Mouse (Mus musculus): ENCODE results near the gene C1ql4. TPM values are rescaled to one million over a fixed set of nuclear protein-coding genes. Genes with fewer than 3 reads are reported as not detected.

C1ql4 gene
- polyA plus RNA-seq, 1 experiment = not detected

GRCm38 (mm10) chr15:99093291-99094258, 6.0 kb upstream of the C1ql4 start:
- Histone ChIP-seq H3K27ac (ENCODE audit: insufficient read depth, low read length) (no peak overlapping the region), H3K4me3 (ENCODE audit: insufficient read depth, low read length) (peak overlapping the region; percentile 17; the same call in 1 of the 2 replicates), H3K4me1 (ENCODE audit: control insufficient read depth, insufficient read depth, low read length) (no peaks in the 10 kb centered on the region)
- TF ChIP-seq POLR2A (IDR thresholded peaks at IDR 0.05; ENCODE audit: extremely low read depth, insufficient read depth, low read length) = no peak
- peak; percentile 34 for TF ChIP-seq CTCF (IDR thresholded peaks at IDR 0.05; ENCODE audit: extremely low read depth, insufficient read depth, low read length)

GRCm38 (mm10) chr15:99092870-99093269, 5.3 kb upstream of the C1ql4 start, which contains the start of gene Dnajc22:
Gene Dnajc22 (plus strand): TSS chr15:99093170.
- Histone ChIP-seq H3K4me1 (ENCODE audit: control insufficient read depth, insufficient read depth, low read length) (no peaks in the 10 kb centered on the region), H3K27ac (ENCODE audit: insufficient read depth, low read length) (no peak within 1 kb of the TSS), H3K4me3 (ENCODE audit: insufficient read depth, low read length) (peak within 1 kb of the TSS; percentile 17; the same call in 1 of the 2 replicates)
- TF ChIP-seq CTCF (IDR thresholded peaks at IDR 0.05; ENCODE audit: extremely low read depth, insufficient read depth, low read length) = no peak
- no peak for TF ChIP-seq POLR2A (IDR thresholded peaks at IDR 0.05; ENCODE audit: extremely low read depth, insufficient read depth, low read length)

- no peak overlapping the region for H3K27ac ChIP-seq (ENCODE audit: insufficient read depth, low read length)
- H3K4me3 ChIP-seq (ENCODE audit: insufficient read depth, low read length) = no peak overlapping the region
- no peaks in the 10 kb centered on the region for H3K4me1 ChIP-seq (ENCODE audit: control insufficient read depth, insufficient read depth, low read length)
- TF ChIP-seq POLR2A (IDR thresholded peaks at IDR 0.05; ENCODE audit: extremely low read depth, insufficient read depth, low read length) (no peak), CTCF (IDR thresholded peaks at IDR 0.05; ENCODE audit: extremely low read depth, insufficient read depth, low read length) (no peak)
These were observed 1.5 kb upstream of the C1ql4 start for GRCm38 (mm10) chr15:99089069-99089468.

- no peak overlapping the region for H3K27ac ChIP-seq (ENCODE audit: insufficient read depth, low read length)
- H3K4me3 ChIP-seq (ENCODE audit: insufficient read depth, low read length) = no peak overlapping the region
- no peaks in the 10 kb centered on the region for H3K4me1 ChIP-seq (ENCODE audit: control insufficient read depth, insufficient read depth, low read length)
- TF ChIP-seq POLR2A (IDR thresholded peaks at IDR 0.05; ENCODE audit: extremely low read depth, insufficient read depth, low read length) (no peak), CTCF (IDR thresholded peaks at IDR 0.05; ENCODE audit: extremely low read depth, insufficient read depth, low read length) (peak; percentile 35)
These were observed 675 bp upstream of the C1ql4 start for GRCm38 (mm10) chr15:99088292-99088691.

- no peak overlapping the region for H3K27ac ChIP-seq (ENCODE audit: insufficient read depth, low read length)
- no peaks in the 10 kb centered on the region for H3K4me1 ChIP-seq (ENCODE audit: control insufficient read depth, insufficient read depth, low read length)
- no peak overlapping the region for H3K4me3 ChIP-seq (ENCODE audit: insufficient read depth, low read length)
- no peak for TF ChIP-seq POLR2A (IDR thresholded peaks at IDR 0.05; ENCODE audit: extremely low read depth, insufficient read depth, low read length)
- TF ChIP-seq CTCF (IDR thresholded peaks at IDR 0.05; ENCODE audit: extremely low read depth, insufficient read depth, low read length) = no peak
These were observed 1.6 kb downstream of the C1ql4 start for GRCm38 (mm10) chr15:99085997-99086396.

- H3K4me3 ChIP-seq (ENCODE audit: insufficient read depth, low read length) = no peak overlapping the region
- TF ChIP-seq CTCF (IDR thresholded peaks at IDR 0.05; ENCODE audit: extremely low read depth, insufficient read depth, low read length) (no peak), POLR2A (IDR thresholded peaks at IDR 0.05; ENCODE audit: extremely low read depth, insufficient read depth, low read length) (no peak)
- H3K4me1 ChIP-seq (ENCODE audit: control insufficient read depth, insufficient read depth, low read length) = no peaks in the 10 kb centered on the region
- no peak overlapping the region for H3K27ac ChIP-seq (ENCODE audit: insufficient read depth, low read length)
These were observed 3.0 kb downstream of the C1ql4 start for GRCm38 (mm10) chr15:99084618-99085017.

- no peaks in the 10 kb centered on the region for H3K4me1 ChIP-seq (ENCODE audit: control insufficient read depth, insufficient read depth, low read length)
These were observed 3.6 kb downstream of the C1ql4 start for GRCm38 (mm10) chr15:99083867-99084557.

GRCm38 (mm10) chr15:99083258-99083657, 4.4 kb downstream of the C1ql4 start:
- Histone ChIP-seq H3K4me1 (ENCODE audit: control insufficient read depth, insufficient read depth, low read length) (no peaks in the 10 kb centered on the region), H3K27ac (ENCODE audit: insufficient read depth, low read length) (no peak overlapping the region), H3K4me3 (ENCODE audit: insufficient read depth, low read length) (no peak overlapping the region)
- TF ChIP-seq POLR2A (IDR thresholded peaks at IDR 0.05; ENCODE audit: extremely low read depth, insufficient read depth, low read length) (no peak), CTCF (IDR thresholded peaks at IDR 0.05; ENCODE audit: extremely low read depth, insufficient read depth, low read length) (peak; percentile 78)

More at GRCm38 (mm10) chr15:99083867-99084557, 3.6 kb downstream of the C1ql4 start:
- TF ChIP-seq POLR2A (IDR thresholded peaks at IDR 0.05; ENCODE audit: extremely low read depth, insufficient read depth, low read length) = no peak
- TF ChIP-seq CTCF (IDR thresholded peaks at IDR 0.05; ENCODE audit: extremely low read depth, insufficient read depth, low read length) = no peak
- Histone ChIP-seq H3K4me3 (ENCODE audit: insufficient read depth, low read length) (no peak overlapping the region), H3K27ac (ENCODE audit: insufficient read depth, low read length) (no peak overlapping the region)

GRCm38 (mm10) chr15:99082840-99083239, 4.8 kb downstream of the C1ql4 start:
- Histone ChIP-seq H3K27ac (ENCODE audit: insufficient read depth, low read length) (no peak overlapping the region), H3K4me1 (ENCODE audit: control insufficient read depth, insufficient read depth, low read length) (no peaks in the 10 kb centered on the region), H3K4me3 (ENCODE audit: insufficient read depth, low read length) (no peak overlapping the region)
- TF ChIP-seq POLR2A (IDR thresholded peaks at IDR 0.05; ENCODE audit: extremely low read depth, insufficient read depth, low read length) (no peak), CTCF (IDR thresholded peaks at IDR 0.05; ENCODE audit: extremely low read depth, insufficient read depth, low read length) (no peak)

Measured in cortical plate, adult 2 months (tissue).